In genomic region chr4:9771103-9771474, GRCm38 (mm10) we compare ENCODE assay signal across 8 mouse cellular contexts.
A peak's percentile ranks its signal among the peaks of the same experiment; 100 is the strongest.
DNase-seq lines count a peak whose midpoint lies in the region; ATAC-seq and TF ChIP-seq lines count a peak whose summit lies in the region.

No protein-coding gene starts in this region.

- no peaks in the 10 kb centered on the region for H3K36me3 ChIP-seq in lung, embryonic 15.5 days
- no peaks in the 10 kb centered on the region for H3K36me3 ChIP-seq in forebrain, embryonic 16.5 days (ENCODE audit: control insufficient read depth, insufficient read depth)
- H3K36me3 ChIP-seq in liver, embryonic 12.5 days: no peaks in the 10 kb centered on the region

- no peak for DNase-seq in lung, postnatal 10 days
- DNase-seq in brain, embryonic 14.5 days (ENCODE audit: low read depth): peak; percentile 84
- DNase-seq in retina, postnatal 1 day: peak; percentile 75
- DNase-seq in T-cell, adult 2 months (ENCODE audit: low spot score): no peak
- DNase-seq in ovary, adult 18-20 months (ENCODE audit: low spot score): no peak

- H3K9ac ChIP-seq in lung, embryonic 15.5 days: peak overlapping the region; percentile 43
- H3K9ac ChIP-seq in forebrain, embryonic 16.5 days (replicated peaks; ENCODE audit: low read depth, low read length): peak overlapping the region; percentile 58
- H3K9ac ChIP-seq in liver, embryonic 12.5 days: peak overlapping the region; percentile 75

- no peak for TF ChIP-seq POLR2A in brain, embryonic 14.5 days (IDR thresholded peaks at IDR 0.05; ENCODE audit: borderline replicate concordance, extremely low read depth, insufficient read depth, insufficient read length, poor library complexity, severe bottlenecking)

- H3K9me3 ChIP-seq in lung, embryonic 15.5 days: no peaks in the 10 kb centered on the region
- H3K9me3 ChIP-seq in forebrain, embryonic 16.5 days (ENCODE audit: control insufficient read depth, low read length): no peaks in the 10 kb centered on the region
- no peaks in the 10 kb centered on the region for H3K9me3 ChIP-seq in liver, embryonic 12.5 days (replicated peaks)

- 0% methylated on average over 5 of the region's 5 CpGs for WGBS in lung, embryonic 15.5 days
- under 1% methylated on average over 5 of the region's 5 CpGs for WGBS in forebrain, embryonic 16.5 days
- 0% methylated on average over 5 of the region's 5 CpGs for WGBS in liver, embryonic 12.5 days (ENCODE audit: insufficient replicate concordance)

- H3K4me2 ChIP-seq in lung, embryonic 15.5 days: peak overlapping the region; percentile 87
- H3K4me2 ChIP-seq in forebrain, embryonic 16.5 days (ENCODE audit: low read length): peak overlapping the region; percentile 98
- H3K4me2 ChIP-seq in liver, embryonic 12.5 days: peak overlapping the region; percentile 83

- peak overlapping the region; percentile 39 for H3K27ac ChIP-seq in lung, embryonic 15.5 days
- no peak overlapping the region for H3K27ac ChIP-seq in forebrain, embryonic 16.5 days (ENCODE audit: low read length)
- peak overlapping the region; percentile 72 for H3K27ac ChIP-seq in liver, embryonic 12.5 days

- H3K27me3 ChIP-seq in lung, embryonic 15.5 days: no peaks in the 10 kb centered on the region
- no peaks in the 10 kb centered on the region for H3K27me3 ChIP-seq in forebrain, embryonic 16.5 days (replicated peaks; ENCODE audit: control insufficient read depth, insufficient read depth, low read length)
- no peaks in the 10 kb centered on the region for H3K27me3 ChIP-seq in liver, embryonic 12.5 days (replicated peaks)

- 0 out of 2 replicates have a peak, but pooled peaks have one; percentile 5 for TF ChIP-seq CTCF in brain, embryonic 14.5 days (IDR thresholded peaks at IDR 0.05; ENCODE audit: borderline replicate concordance, extremely low read depth, insufficient read depth, insufficient read length)

- H3K4me3 ChIP-seq in lung, embryonic 15.5 days: peak overlapping the region; percentile 54
- peak overlapping the region; percentile 62 for H3K4me3 ChIP-seq in forebrain, embryonic 16.5 days (replicated peaks; ENCODE audit: low read length)
- peak overlapping the region; percentile 64 for H3K4me3 ChIP-seq in liver, embryonic 12.5 days

- no peaks in the 10 kb centered on the region for H3K4me1 ChIP-seq in lung, embryonic 15.5 days
- peaks cover 3% of the 10 kb centered on the region; the same call in 1 of the 2 replicates for H3K4me1 ChIP-seq in forebrain, embryonic 16.5 days (replicated peaks; ENCODE audit: control insufficient read depth, insufficient read depth, low read length)
- peaks cover 10% of the 10 kb centered on the region for H3K4me1 ChIP-seq in liver, embryonic 12.5 days

- peak; percentile 37; the same call in 1 of the 2 replicates for ATAC-seq in lung, embryonic 15.5 days (ENCODE audit: borderline replicate concordance, extremely low read depth, low FRiP score, low TSS enrichment)
- ATAC-seq in forebrain, embryonic 16.5 days: peak; percentile 86
- peak; percentile 70 for ATAC-seq in liver, embryonic 12.5 days

Comparison
In these comparisons a context has a peak if more than half of its experiments do, and no peak if none do; other contexts are left out.
1. DNase-seq: peak in brain, embryonic 14.5 days (single experiment) and retina, postnatal 1 day (single experiment); none in lung, postnatal 10 days (single experiment), T-cell, adult 2 months (single experiment) and ovary, adult 18-20 months (single experiment).
2. Peak in every context shown above with its lines, with median percentiles within 50 percentile points of each other: ATAC-seq, H3K4me2 ChIP-seq, H3K4me3 ChIP-seq and H3K9ac ChIP-seq.